Mouse (Mus musculus): ENCODE data around the gene Card9.

DNA sequence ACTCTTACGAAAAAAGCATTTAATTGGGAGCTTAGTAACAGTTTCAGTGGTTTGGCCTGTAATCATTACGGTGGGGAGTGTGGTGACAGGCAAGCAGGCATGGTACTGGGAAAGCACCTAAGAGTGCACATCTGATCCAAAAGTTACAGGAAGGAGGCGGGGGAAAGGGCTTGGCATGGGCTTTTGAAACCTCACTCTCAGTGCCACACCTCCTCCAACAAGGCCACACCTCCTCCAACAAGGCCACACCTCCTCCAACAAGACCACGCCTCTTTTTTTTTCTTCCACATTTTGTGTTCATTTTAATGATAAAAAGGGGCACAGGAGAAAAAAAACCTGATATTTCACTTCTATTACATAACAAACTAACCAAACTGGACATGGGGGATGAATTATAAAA, 32.9 kb downstream of the Card9 start:
- TF ChIP-seq CTCF (IDR thresholded peaks at IDR 0.05; ENCODE audit: low read depth) (no peak), EP300 (IDR thresholded peaks at IDR 0.05; ENCODE audit: low read depth) (no peak)

Measured in heart, postnatal 0 days (tissue).